Mouse (Mus musculus) liver, embryonic 16.5 days (tissue): ENCODE measurements around the gene Mpv17l. TPM values are rescaled to one million over a fixed set of nuclear protein-coding genes. Genes with fewer than 3 reads are reported as not detected.
"Not testable (repeated sequence)": the region's sequence is repeated elsewhere in the genome, so short reads cannot be mapped to it uniquely, and the experiment has no call there.

Source experiments
- ATAC-seq: fragments of 200-750 bp; cut with Nextera tagmentation; 2 replicates; pipeline ENCODE4 v1.8.0; 2017; ENCODE audit warnings: low read depth, mild to moderate bottlenecking, moderate number of reproducible peaks, moderate library complexity
- H3K27ac ChIP-seq: fragments of 300-500 bp; sonication (generic); 2 replicates; pipeline ENCODE4 v1.5.1; 2014; ENCODE audit warnings: mild to moderate bottlenecking, low read length
- H3K27me3 ChIP-seq: fragments of 300-500 bp; sonication (generic); 2 replicates; pipeline ENCODE4 v1.6.1; 2014; ENCODE audit warnings: low read depth, low read length, mixed read lengths; ENCODE audit not compliant: control insufficient read depth, insufficient read depth
- H3K36me3 ChIP-seq: fragments of 300-500 bp; sonication (generic); 2 replicates; pipeline ENCODE4 v1.6.1; 2014; ENCODE audit warnings: mild to moderate bottlenecking; ENCODE audit not compliant: control insufficient read depth, insufficient read depth
- H3K4me1 ChIP-seq: fragments of 300-500 bp; sonication (generic); 2 replicates; pipeline ENCODE4 v1.6.1; 2014; ENCODE audit warnings: low read depth, low read length, mixed read lengths; ENCODE audit not compliant: control insufficient read depth
- H3K4me2 ChIP-seq: fragments of 300-500 bp; sonication (generic); 2 replicates; pipeline ENCODE4 v1.6.1; 2014; ENCODE audit warnings: low read depth, low read length, mixed read lengths
- H3K4me3 ChIP-seq: fragments of 300-500 bp; sonication (generic); 2 replicates; pipeline ENCODE4 v1.5.1; 2014; ENCODE audit warnings: low read depth, mild to moderate bottlenecking, low read length
- H3K9ac ChIP-seq: fragments of 300-500 bp; sonication (generic); 2 replicates; pipeline ENCODE4 v1.6.1; 2014; ENCODE audit warnings: low read depth, low read length
- H3K9me3 ChIP-seq: fragments of 300-500 bp; sonication (generic); replicated peaks from 2 replicates; pipeline ENCODE4 v1.6.1; 2016; ENCODE audit warnings: low read length; ENCODE audit not compliant: control insufficient read depth
- WGBS: fragments of 180-500 bp; shearing (Covaris S2); extraction: QIAGEN DNeasy Blood & Tissue Kit; methylation state at CpG from one replicate; pipeline ENCODE4 v1.1.7; 2014; ENCODE audit not compliant: insufficient replicate concordance; 5-methylcytosine and 5-hydroxymethylcytosine counted together
- polyA plus RNA-seq: library from polyadenylated mRNA; unstranded; fragments of >200 nt; fragmentation: Nextera tagmentation; extraction: Ambion mirVana; gene quantifications from 2 replicates; pipeline ENCODE4 v1.2.1, GENCODE M21; 2015

Gene Mpv17l
- polyA plus RNA-seq: 2.2 and 2.8 TPM in 2 replicates

DNA sequence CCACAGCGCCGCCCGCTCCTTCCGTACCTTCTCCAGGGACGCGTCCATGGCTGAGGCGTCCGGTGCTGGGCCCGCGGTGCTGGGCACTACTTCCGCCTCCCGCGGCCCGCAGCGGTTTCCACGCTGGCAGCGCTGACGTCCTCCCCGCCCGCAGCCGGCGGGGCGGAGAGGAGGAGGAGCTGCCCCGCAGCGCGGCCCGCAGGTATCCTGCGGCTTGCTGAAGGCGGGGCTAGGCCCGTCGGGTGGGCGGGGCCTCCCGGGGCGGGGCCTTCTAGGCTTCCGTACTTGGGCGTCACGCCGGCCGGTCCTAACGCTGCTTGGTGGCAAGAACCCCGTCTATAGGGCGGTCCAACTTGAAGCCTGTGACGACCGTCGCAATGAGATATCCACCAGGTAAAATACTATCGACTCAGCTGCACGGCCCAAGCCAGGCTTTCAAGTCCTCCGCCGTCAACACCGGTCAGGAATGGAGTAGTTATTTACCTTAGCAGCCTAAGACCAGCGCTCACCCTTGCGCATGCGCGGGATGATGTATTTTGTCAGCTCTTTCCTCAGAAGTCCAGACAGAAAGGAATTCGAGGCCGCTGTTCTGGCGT is at the start of gene Mpv17l, which contains the start of gene Pdxdc1:
Gene Mpv17l (plus strand): TSS at position 274 of the 596 bp plus-strand sequence.
Gene Pdxdc1 (minus strand): TSS at position 244 of the 596 bp plus-strand sequence.
- Histone ChIP-seq H3K27ac (peak within 1 kb of the TSS; percentile 90), H3K4me2 (peak within 1 kb of the TSS; percentile 92), H3K9ac (peak within 1 kb of the TSS; percentile 98), H3K4me3 (peak within 1 kb of the TSS; percentile 99), H3K9me3 (no peaks in the 10 kb centered on the region), H3K4me1 (peaks cover 14% of the 10 kb centered on the region), H3K36me3 (no peaks in the 10 kb centered on the region), H3K27me3 (no peaks in the 10 kb centered on the region)
- WGBS: under 1% methylated on average over 44 of the region's 57 CpGs
- ATAC-seq: peak; percentile 98

DNA sequence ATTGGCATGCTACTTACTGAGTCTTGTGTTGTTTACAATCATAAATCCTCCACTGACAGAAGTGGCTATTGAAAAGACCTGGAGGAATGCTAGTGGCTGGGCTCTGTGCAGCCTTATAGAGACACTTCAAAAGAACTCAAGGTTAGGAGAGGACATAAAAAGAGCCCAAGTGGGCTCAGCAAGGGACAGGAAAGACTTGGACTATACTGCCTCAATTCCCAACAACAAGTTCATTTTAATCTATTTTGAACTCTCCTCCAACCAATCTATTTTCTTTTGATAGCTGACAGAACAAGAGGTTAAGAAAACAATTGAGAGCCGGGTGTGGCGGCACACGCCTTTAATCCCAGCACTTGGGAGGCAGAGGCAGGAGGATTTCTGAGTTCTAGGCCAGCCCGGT is 49.1 kb upstream of the Mpv17l start:
- no peak overlapping the region for H3K9ac ChIP-seq
- peaks cover 11% of the 10 kb centered on the region for H3K36me3 ChIP-seq
- no peaks in the 10 kb centered on the region for H3K4me1 ChIP-seq
- H3K4me3 ChIP-seq: no peak overlapping the region
- H3K27ac ChIP-seq: no peak overlapping the region
- no peaks in the 10 kb centered on the region for H3K9me3 ChIP-seq
- WGBS: 76% methylated on average over 4 of the region's 4 CpGs
- H3K4me2 ChIP-seq: no peak overlapping the region
- no peaks in the 10 kb centered on the region for H3K27me3 ChIP-seq
- ATAC-seq: no peak

DNA sequence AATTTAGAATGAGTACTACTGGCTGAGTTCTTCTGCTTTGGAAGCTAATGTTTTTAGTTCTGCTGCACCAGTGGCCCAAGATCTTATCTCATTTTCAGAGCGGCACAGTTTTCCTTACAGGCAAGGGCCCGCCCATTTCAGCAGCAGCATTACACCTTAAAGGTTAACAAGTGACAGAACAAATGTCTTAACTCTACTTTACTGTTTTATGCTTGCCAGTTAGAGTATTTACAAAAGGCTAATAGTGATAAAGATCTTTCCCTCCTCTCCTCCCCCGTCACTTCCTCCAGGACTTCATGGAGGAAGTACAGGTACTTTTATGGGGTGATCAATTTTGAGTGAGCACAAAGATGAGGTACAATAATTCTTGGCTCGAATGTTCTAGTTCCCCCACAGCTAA is 36.9 kb upstream of the Mpv17l start:
- ATAC-seq: no peak
- no peak overlapping the region for H3K9ac ChIP-seq

DNA sequence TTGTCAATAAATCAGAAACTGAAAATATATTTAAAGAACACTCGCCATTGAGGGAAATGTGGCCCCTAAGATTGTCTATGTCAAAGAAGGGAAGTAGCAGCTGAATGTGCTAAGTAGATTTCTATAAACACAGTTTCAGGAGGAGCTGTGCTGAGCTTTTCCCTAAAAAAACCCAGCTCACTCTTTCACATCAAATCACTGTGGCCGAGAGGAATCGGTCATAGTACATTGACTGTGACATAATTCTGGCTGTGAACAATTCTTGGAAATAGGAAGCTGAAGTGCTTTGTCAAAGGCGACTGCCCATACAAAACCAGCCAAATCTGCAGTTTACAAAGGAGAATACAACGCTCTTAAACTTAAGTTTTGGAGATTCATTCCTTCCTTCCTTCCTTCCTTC is 36.3 kb upstream of the Mpv17l start:
- no peak overlapping the region for H3K27ac ChIP-seq
- H3K27me3 ChIP-seq: no peaks in the 10 kb centered on the region
- H3K9me3 ChIP-seq: no peaks in the 10 kb centered on the region
- no peak overlapping the region for H3K4me2 ChIP-seq
- 43% methylated on average over 5 of the region's 5 CpGs for whole genome bisulfite sequencing
- no peak for ATAC-seq
- H3K4me1 ChIP-seq: no peaks in the 10 kb centered on the region
- no peak overlapping the region for H3K9ac ChIP-seq
- H3K36me3 ChIP-seq: peaks cover 6% of the 10 kb centered on the region; the same call in 1 of the 2 replicates
- H3K4me3 ChIP-seq: no peak overlapping the region

More for the DNA sequence above, 36.9 kb upstream of the Mpv17l start:
- Histone ChIP-seq H3K4me1 (no peaks in the 10 kb centered on the region), H3K9me3 (no peaks in the 10 kb centered on the region), H3K27ac (no peak overlapping the region), H3K36me3 (peaks cover 6% of the 10 kb centered on the region; the same call in 1 of the 2 replicates), H3K4me2 (no peak overlapping the region), H3K4me3 (no peak overlapping the region), H3K27me3 (no peaks in the 10 kb centered on the region)
- 35% methylated on average over 4 of the region's 4 CpGs for WGBS

DNA sequence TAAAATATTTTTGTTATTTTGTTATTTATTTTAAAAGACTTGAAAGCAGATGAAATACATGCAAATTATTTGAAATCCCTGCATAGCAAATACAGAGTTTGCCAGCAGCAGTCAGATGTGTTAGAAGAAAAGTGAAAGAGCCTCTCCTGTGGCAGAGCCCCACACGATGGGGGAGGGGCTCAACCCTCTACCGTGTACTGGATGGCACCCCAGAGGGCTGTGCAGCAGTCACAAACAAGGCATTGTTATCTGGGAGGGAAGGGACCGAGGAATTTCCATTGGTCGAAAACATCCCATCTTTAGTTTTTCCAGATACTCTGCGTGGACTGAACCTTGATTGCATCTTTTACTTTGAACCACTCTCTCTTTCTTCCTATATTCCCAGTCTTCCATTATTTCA is 35.6 kb upstream of the Mpv17l start:
- not testable (repeated sequence) for H3K4me2 ChIP-seq, H3K4me3 ChIP-seq, H3K36me3 ChIP-seq, H3K4me1 ChIP-seq, ATAC-seq, H3K9ac ChIP-seq, H3K9me3 ChIP-seq, H3K27ac ChIP-seq, H3K27me3 ChIP-seq
- WGBS: 47% methylated on average over 5 of the region's 5 CpGs

DNA sequence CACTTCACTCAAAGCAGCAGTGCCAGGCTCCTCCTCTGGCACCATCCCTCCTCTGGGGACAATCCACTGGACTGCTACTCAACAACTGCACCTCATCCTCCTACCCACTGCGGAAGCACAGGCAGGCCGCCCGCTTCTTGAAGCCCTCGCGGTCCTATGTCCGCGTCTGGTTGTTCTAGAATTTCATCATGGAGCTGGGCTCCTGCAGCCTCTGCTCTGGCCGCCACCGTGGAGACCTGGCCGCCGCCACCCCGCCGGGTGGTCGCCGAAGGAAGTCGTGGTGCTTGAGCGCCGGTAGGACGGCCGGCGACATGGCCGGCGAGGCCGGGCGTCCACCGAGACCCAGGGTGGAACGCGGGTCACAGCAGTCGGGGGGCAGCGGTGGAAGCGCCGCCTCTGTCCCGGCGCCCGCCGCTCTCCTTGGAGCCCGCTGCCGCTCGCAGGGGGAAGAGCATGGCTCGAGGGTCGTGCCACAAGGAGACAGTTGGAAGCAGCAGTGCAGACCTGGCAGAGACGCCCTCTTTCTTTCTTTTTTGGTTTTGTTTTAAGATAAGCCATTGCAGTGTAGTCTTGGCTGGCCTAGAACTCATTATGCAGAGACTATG is 34.9 kb upstream of the Mpv17l start:
- Histone ChIP-seq H3K9ac (no peak overlapping the region), H3K27me3 (no peaks in the 10 kb centered on the region), H3K4me2 (peak overlapping the region; percentile 45), H3K36me3 (peaks cover 6% of the 10 kb centered on the region; the same call in 1 of the 2 replicates), H3K4me1 (no peaks in the 10 kb centered on the region), H3K9me3 (no peaks in the 10 kb centered on the region), H3K4me3 (peak overlapping the region; percentile 36), H3K27ac (no peak overlapping the region)
- no peak for ATAC-seq
- 35% methylated on average over 42 of the region's 42 CpGs for WGBS

DNA sequence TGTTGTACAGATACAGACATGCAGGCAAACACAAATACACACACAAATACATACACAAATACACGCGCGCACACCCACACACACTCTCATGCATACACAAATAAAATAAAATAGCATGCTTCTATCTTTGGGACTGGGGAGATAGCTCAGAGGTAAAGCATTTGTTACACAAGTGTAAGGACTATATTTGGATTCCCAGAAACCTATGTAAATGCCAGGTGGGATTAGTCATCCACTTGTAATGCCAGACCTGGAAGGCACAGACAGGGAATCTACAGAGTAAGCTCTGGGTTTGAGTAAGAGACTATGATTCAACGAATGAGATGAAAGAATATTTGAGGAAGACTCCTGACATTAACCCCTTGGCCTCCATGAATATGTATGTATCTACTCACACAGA is 27.5 kb upstream of the Mpv17l start:
- WGBS: 86% methylated on average over 4 of the region's 4 CpGs
- Histone ChIP-seq H3K9ac (no peak overlapping the region), H3K4me2 (no peak overlapping the region), H3K4me1 (no peaks in the 10 kb centered on the region), H3K27me3 (no peaks in the 10 kb centered on the region), H3K4me3 (no peak overlapping the region), H3K9me3 (no peaks in the 10 kb centered on the region), H3K27ac (no peak overlapping the region), H3K36me3 (peaks cover 3% of the 10 kb centered on the region; the same call in 1 of the 2 replicates)
- ATAC-seq: no peak

DNA sequence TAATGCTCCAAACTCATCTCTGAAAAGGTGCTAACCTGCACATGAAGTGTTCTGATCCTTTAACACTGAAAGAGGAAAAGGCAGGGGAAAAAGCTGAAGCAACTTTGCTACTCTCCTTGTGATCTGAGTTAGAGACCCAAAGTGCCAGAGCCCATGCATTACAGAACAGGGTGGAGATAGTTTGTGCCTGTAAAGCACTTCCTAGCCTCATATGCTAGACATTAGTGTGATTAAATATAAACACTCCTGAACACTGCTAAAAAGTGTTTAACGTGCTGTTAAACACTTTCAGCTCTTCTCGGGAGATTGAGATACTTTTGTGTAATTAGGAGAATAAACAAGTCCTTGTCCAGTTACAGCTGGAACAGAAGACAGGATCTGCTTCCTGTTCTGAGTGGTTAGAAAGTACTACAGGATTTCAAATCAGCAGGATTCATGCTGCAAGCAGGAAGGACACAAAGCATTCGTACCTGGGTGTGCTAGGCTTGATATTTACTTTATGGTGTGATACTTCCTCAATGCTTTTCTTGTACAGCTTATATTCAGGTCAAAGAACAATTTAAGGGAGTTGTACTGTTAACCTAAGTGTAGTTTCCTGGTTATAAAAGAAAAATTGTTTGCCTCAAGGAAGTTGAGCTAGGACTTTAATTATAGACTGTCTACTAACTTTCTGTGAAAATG is 19.7 kb upstream of the Mpv17l start:
- H3K4me1 ChIP-seq: no peaks in the 10 kb centered on the region
- ATAC-seq: no peak
- H3K27me3 ChIP-seq: no peaks in the 10 kb centered on the region
- H3K27ac ChIP-seq: no peak overlapping the region
- no peaks in the 10 kb centered on the region for H3K9me3 ChIP-seq
- no peak overlapping the region for H3K9ac ChIP-seq
- WGBS: 45% methylated on average over 3 of the region's 3 CpGs
- no peak overlapping the region for H3K4me3 ChIP-seq
- no peak overlapping the region for H3K4me2 ChIP-seq
- H3K36me3 ChIP-seq: no peaks in the 10 kb centered on the region; the same call in 1 of the 2 replicates

DNA sequence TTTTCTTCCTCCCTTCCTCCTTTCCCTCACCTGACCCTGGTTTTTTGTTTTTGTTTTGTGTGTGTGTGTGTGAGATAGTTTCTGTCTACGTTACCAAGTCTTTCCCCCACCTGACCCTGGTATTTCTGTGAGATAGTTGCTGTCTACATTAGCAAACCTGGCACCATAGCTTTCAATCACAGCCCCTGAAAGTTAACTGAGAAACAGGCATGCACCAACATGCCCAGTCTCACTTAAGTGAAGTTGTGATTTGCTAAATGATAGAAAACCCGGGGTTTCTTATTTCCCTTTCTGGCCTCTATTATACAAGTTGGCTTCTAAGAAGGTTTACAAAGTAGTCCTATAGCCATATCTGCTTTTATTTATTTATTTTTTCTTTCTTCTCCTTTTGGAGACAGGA is 12.5 kb upstream of the Mpv17l start:
- no peaks in the 10 kb centered on the region for H3K36me3 ChIP-seq
- no peak overlapping the region for H3K9ac ChIP-seq
- H3K27ac ChIP-seq: no peak overlapping the region
- H3K4me1 ChIP-seq: no peaks in the 10 kb centered on the region
- no peak overlapping the region for H3K4me2 ChIP-seq
- WGBS: 79% methylated on average over 2 of the region's 2 CpGs
- no peaks in the 10 kb centered on the region for H3K27me3 ChIP-seq
- no peaks in the 10 kb centered on the region for H3K9me3 ChIP-seq
- no peak overlapping the region for H3K4me3 ChIP-seq
- no peak for ATAC-seq
